In genomic region chr11:54298777-54299176, GRCm38 (mm10) we compare ENCODE assay signal across 25 mouse cellular contexts. TPM values are rescaled to one million over a fixed set of nuclear protein-coding genes. Genes with fewer than 3 reads are reported as not detected.
DNase-seq lines count a peak whose midpoint lies in the region; ATAC-seq and TF ChIP-seq lines count a peak whose summit lies in the region.
"Had no signal": no experiment of that assay in that cellular context is flagged by ENCODE, and none has a peak within 500 bp of the region (broad histone marks: within the 10 kb centered on the region; RNA-seq: fewer than 3 reads in every experiment).

No protein-coding gene starts in this region.

- H3K27ac ChIP-seq in gastrocnemius, adult 2 months, result no peak overlapping the region
- no peak overlapping the region for H3K27ac ChIP-seq in liver, embryonic 14.5 days
- no peak overlapping the region for H3K27ac ChIP-seq in liver, embryonic 12.5 days
- H3K27ac ChIP-seq: forebrain, embryonic 13.5 days; heart, embryonic 13.5 days; limb, embryonic 10.5 days; neural tube, embryonic 12.5 days had no signal

- peaks cover 12% of the 10 kb centered on the region for H3K27me3 ChIP-seq in liver, embryonic 14.5 days (ENCODE audit: control insufficient read depth, insufficient read depth, low read length)
- H3K27me3 ChIP-seq in liver, embryonic 12.5 days (replicated peaks), result peaks cover 23% of the 10 kb centered on the region
- H3K27me3 ChIP-seq in splenic B cell, adult 2 months (ENCODE audit: control insufficient read depth, insufficient read depth, low read length, poor library complexity, severe bottlenecking), result no peaks in the 10 kb centered on the region
- H3K27me3 ChIP-seq: forebrain, embryonic 13.5 days; neural tube, embryonic 12.5 days had no signal

- H3K4me3 ChIP-seq in gastrocnemius, adult 2 months, result no peak overlapping the region
- no peak overlapping the region for H3K4me3 ChIP-seq in liver, embryonic 14.5 days (ENCODE audit: insufficient read depth in 1 of 2, low read depth in 2 of 2, low read length in 2 of 2)
- H3K4me3 ChIP-seq in liver, embryonic 12.5 days, result no peak overlapping the region
- H3K4me3 ChIP-seq: forebrain, embryonic 13.5 days; heart, embryonic 13.5 days; limb, embryonic 10.5 days; neural tube, embryonic 12.5 days had no signal

- intact Hi-C loops in gastrocnemius, adult 2 months (cut with DNase I), result no loop called here

- no peak for TF ChIP-seq EP300 in liver, embryonic 14.5 days (IDR thresholded peaks at IDR 0.05; ENCODE audit: low read depth)

- TF ChIP-seq CTCF in gastrocnemius, adult 2 months (IDR thresholded peaks at IDR 0.05), result peak; percentile 32; the same call in 1 of the 2 replicates
- TF ChIP-seq CTCF in liver, embryonic 14.5 days (IDR thresholded peaks at IDR 0.05; ENCODE audit: low read depth), result peak; percentile 40

- H3K4me2 ChIP-seq in liver, embryonic 14.5 days (ENCODE audit: low read depth), result no peak overlapping the region
- H3K4me2 ChIP-seq in liver, embryonic 12.5 days, result no peak overlapping the region
- H3K4me2 ChIP-seq: forebrain, embryonic 13.5 days; heart, embryonic 13.5 days; neural tube, embryonic 12.5 days had no signal

- DNase-seq in gastrocnemius, adult 2 months, result no peak
- no peak for DNase-seq in gastrocnemius, postnatal 10 days
- no peak for DNase-seq in liver, embryonic 14.5 days (ENCODE audit: low read depth in 3 of 3, low spot score in 3 of 3)
- peak; percentile 30 for DNase-seq in ES-CJ7 (ENCODE audit: low read depth, low spot score)
- peak; percentile 17 for DNase-seq in splenic B cell, adult 2 months (ENCODE audit: low read depth, low spot score)
- DNase-seq in right cerebral cortex, adult 2 months (ENCODE audit: low spot score in 2 of 2), result no peak
- no peak for DNase-seq in T-cell, adult 2 months (ENCODE audit: low spot score)
- DNase-seq: adrenal gland, adult 8-10 months; heart, postnatal 36 days; kidney, adult 9 months; layer of hippocampus, postnatal 36 days; lung, postnatal 36 days; right cerebral cortex, postnatal 14 days; thymus, postnatal 4 days had no signal

- H3K36me3 ChIP-seq in liver, embryonic 14.5 days (replicated peaks; ENCODE audit: control insufficient read depth, insufficient read depth, low read depth), result no peaks in the 10 kb centered on the region
- no peaks in the 10 kb centered on the region for H3K36me3 ChIP-seq in liver, embryonic 12.5 days
- H3K36me3 ChIP-seq in splenic B cell, adult 2 months (ENCODE audit: control insufficient read depth, insufficient read depth, low read length, poor library complexity, severe bottlenecking), result no peaks in the 10 kb centered on the region
- H3K36me3 ChIP-seq: heart, embryonic 13.5 days; limb, embryonic 10.5 days; neural tube, embryonic 12.5 days had no signal

- H3K4me1 ChIP-seq in liver, embryonic 14.5 days (replicated peaks; ENCODE audit: control insufficient read depth in 2 of 2, insufficient read depth in 2 of 2, low read length in 1 of 2), result no peaks in the 10 kb centered on the region
- H3K4me1 ChIP-seq in liver, embryonic 12.5 days, result 0 out of 2 replicates have a peak, but pooled peaks cover 4% of the 10 kb centered on the region

- H3K9ac ChIP-seq in liver, embryonic 14.5 days (replicated peaks), result no peak overlapping the region
- H3K9ac ChIP-seq in liver, embryonic 12.5 days, result no peak overlapping the region
- H3K9ac ChIP-seq: forebrain, embryonic 13.5 days; heart, embryonic 13.5 days; neural tube, embryonic 12.5 days had no signal

- ATAC-seq in liver, embryonic 14.5 days (ENCODE audit: insufficient read depth), result no peak
- no peak for ATAC-seq in liver, embryonic 12.5 days
- ATAC-seq: forebrain, embryonic 13.5 days; hindbrain, embryonic 16.5 days had no signal

- H3K9me3 ChIP-seq in liver, embryonic 14.5 days (ENCODE audit: control insufficient read depth, low read length), result no peaks in the 10 kb centered on the region
- 0 out of 2 replicates have a peak, but pooled peaks cover 4% of the 10 kb centered on the region for H3K9me3 ChIP-seq in liver, embryonic 12.5 days (replicated peaks)
- H3K9me3 ChIP-seq: limb, embryonic 10.5 days; neural tube, embryonic 12.5 days had no signal

RNA-seq across cellular contexts. Expression of gene Acsl6, which starts 4.8 kb away (rescaled TPM):
- 10 to 100 TPM; 21.9 to 23.1 TPM for total RNA-seq in gastrocnemius, adult 2 months (2021)
- 10 to 100 TPM; 21.3 to 21.6 TPM for total RNA-seq in gastrocnemius, postnatal 10 days (2021)
- 0.56 and 0.85 TPM in 2 replicates for polyA plus RNA-seq in liver, embryonic 14.5 days (2012; rRNA removed)
- polyA plus RNA-seq in liver, embryonic 14.5 days (2014; fragmentation: Nextera tagmentation; extraction: Ambion mirVana), result 1.1 and 1.4 TPM in 2 replicates
- 1.3 and 1.7 TPM in 2 replicates for polyA plus RNA-seq in liver, embryonic 12.5 days (2016; fragmentation: Nextera tagmentation; extraction: Ambion mirVana)
- total RNA-seq: monocyte, adult 5-6 weeks had no signal

RNA-seq across cellular contexts. Expression of gene Il3, which starts 31.7 kb away (rescaled TPM):
- not detected for total RNA-seq in gastrocnemius, adult 2 months (2021)
- total RNA-seq in gastrocnemius, postnatal 10 days (2021), result not detected
- not detected in 2 replicates for polyA plus RNA-seq in liver, embryonic 14.5 days (2012; rRNA removed)
- not detected in 2 replicates for polyA plus RNA-seq in liver, embryonic 14.5 days (2014; fragmentation: Nextera tagmentation; extraction: Ambion mirVana)
- not detected in 2 replicates for polyA plus RNA-seq in liver, embryonic 12.5 days (2016; fragmentation: Nextera tagmentation; extraction: Ambion mirVana)
- total RNA-seq: adrenal gland, adult 8-10 months; heart, postnatal 36 days; layer of hippocampus, postnatal 36 days; monocyte, adult 5-6 weeks had no signal
- polyA plus RNA-seq: C2C12; forebrain, embryonic 13.5 days; gonadal fat pad, adult 2 months; heart, embryonic 13.5 days; hindbrain, embryonic 16.5 days; large intestine, adult 2 months; limb, embryonic 10.5 days; liver, embryonic 16.5 days; neural tube, embryonic 12.5 days had no signal

RNA-seq across cellular contexts. Expression of gene Csf2, which starts 49.3 kb away (rescaled TPM):
- not detected for total RNA-seq in gastrocnemius, adult 2 months (2021)
- total RNA-seq in gastrocnemius, postnatal 10 days (2021), result not detected
- not detected in 2 replicates for polyA plus RNA-seq in liver, embryonic 14.5 days (2012; rRNA removed)
- not detected in 2 replicates for polyA plus RNA-seq in liver, embryonic 14.5 days (2014; fragmentation: Nextera tagmentation; extraction: Ambion mirVana)
- polyA plus RNA-seq in liver, embryonic 12.5 days (2016; fragmentation: Nextera tagmentation; extraction: Ambion mirVana), result not detected in 2 replicates
- total RNA-seq: adrenal gland, adult 8-10 months; heart, postnatal 36 days; layer of hippocampus, postnatal 36 days; monocyte, adult 5-6 weeks had no signal
- polyA plus RNA-seq: C2C12; forebrain, embryonic 13.5 days; gonadal fat pad, adult 2 months; heart, embryonic 13.5 days; hindbrain, embryonic 16.5 days; limb, embryonic 10.5 days; liver, embryonic 16.5 days; neural tube, embryonic 12.5 days had no signal

Comparison
In these comparisons a context has a peak if more than half of its experiments do, and no peak if none do; other contexts are left out.
1. DNase-seq: peak in ES-CJ7 (single experiment) and splenic B cell, adult 2 months (single experiment); none in gastrocnemius, adult 2 months (single experiment), gastrocnemius, postnatal 10 days (single experiment), liver, embryonic 14.5 days (0 of 3), right cerebral cortex, adult 2 months (0 of 2) and T-cell, adult 2 months (single experiment).